Mouse (Mus musculus) heart, adult 2 months (tissue): Measurements from ENCODE around the gene Tox4. TPM values are rescaled to one million over a fixed set of nuclear protein-coding genes. Genes with fewer than 3 reads are reported as not detected.

Experiments
- DNase-seq, 2 experiments: peaks; one replicate each; pipeline ENCODE4 v3.0.0; 2021
- H3K27ac ChIP-seq: fragments of 200-600 bp; 2 replicates; pipeline ENCODE4 v1.8.1; 2022
- H3K27me3 ChIP-seq: fragments of 200-500 bp; 2 replicates; pipeline ENCODE4 v1.6.1; 2012; ENCODE audit warnings: mild to moderate bottlenecking, low read length, inconsistent platforms, mixed read lengths; ENCODE audit not compliant: control insufficient read depth, insufficient read depth
- H3K36me3 ChIP-seq: fragments of 200-500 bp; 2 replicates; pipeline ENCODE4 v1.6.1; 2012; ENCODE audit warnings: low read length, inconsistent platforms; ENCODE audit not compliant: control insufficient read depth, insufficient read depth
- H3K4me1 ChIP-seq: fragments of 200-500 bp; 2 replicates; pipeline ENCODE4 v1.6.1; 2011; ENCODE audit warnings: low read length; ENCODE audit not compliant: control insufficient read depth, insufficient read depth
- H3K4me3 ChIP-seq: fragments of 200-600 bp; 2 replicates; pipeline ENCODE4 v1.8.1; 2022
- H3K79me2 ChIP-seq: fragments of 200-500 bp; replicated peaks from 2 replicates; pipeline ENCODE4 v1.6.1; 2012; ENCODE audit warnings: mild to moderate bottlenecking, inconsistent platforms, low read length, moderate library complexity, mixed read lengths; ENCODE audit not compliant: control insufficient read depth, insufficient read depth
- H3K9ac ChIP-seq: fragments of 200-500 bp; 2 replicates; pipeline ENCODE4 v1.6.1; 2012; ENCODE audit warnings: low read depth, mild to moderate bottlenecking, control low read depth, inconsistent platforms, low read length, mixed read lengths
- CTCF ChIP-seq: fragments of 200-600 bp; IDR thresholded peaks from 2 replicates; pipeline ENCODE4 v1.8.1; 2022; ENCODE audit warnings: antibody characterized with exemption, mild to moderate bottlenecking, moderate library complexity
- EP300 ChIP-seq: fragments of 200-500 bp; IDR thresholded peaks from 2 replicates; pipeline ENCODE4 v1.6.1; 2011; ENCODE audit warnings: low read depth, low read length, control low read depth; ENCODE audit not compliant: insufficient read depth
- POLR2A ChIP-seq: fragments of 200-500 bp; IDR thresholded peaks from 2 replicates; pipeline ENCODE4 v1.6.1; 2011; ENCODE audit warnings: mild to moderate bottlenecking, low read depth, low read length, control low read depth; ENCODE audit not compliant: insufficient read depth
- WGBS: fragments of 180-500 bp; shearing (Covaris S2); methylation state at CpG from one replicate; pipeline ENCODE4 v1.1.7; 2018; 5-methylcytosine and 5-hydroxymethylcytosine counted together
- intact Hi-C: fragments of 180-260 bp; cut with DNase I; formaldehyde crosslinking; loops from one replicate; pipeline ENCODE4 v1.15.1; 2025
- long read RNA-seq: library from polyadenylated mRNA; stranded (forward); transcript quantifications from one replicate; pipeline ENCODE4 v2.0.0, GENCODE M21; 2021
- polyA plus RNA-seq: library from polyadenylated mRNA; depleted of rRNA; stranded (reverse); fragments of >200 nt; gene quantifications from 2 replicates; pipeline ENCODE4 v1.2.3, GENCODE M21; 2012; rRNA removed
- total RNA-seq, 2 experiments: library from RNA; stranded (reverse); gene quantifications; 2 replicates each; pipeline ENCODE4 v1.2.3; 2021

Gene Tox4
- total RNA-seq (10 to 100 TPM; 32.8 to 37.5 TPM), polyA plus RNA-seq (23.3 and 41.1 TPM in 2 replicates)
- long read RNA-seq, partial matches to known transcripts = 34 of 38 reads
- long read RNA-seq, other reads (novel, unspliced or antisense) = 4 of 38 reads

DNA sequence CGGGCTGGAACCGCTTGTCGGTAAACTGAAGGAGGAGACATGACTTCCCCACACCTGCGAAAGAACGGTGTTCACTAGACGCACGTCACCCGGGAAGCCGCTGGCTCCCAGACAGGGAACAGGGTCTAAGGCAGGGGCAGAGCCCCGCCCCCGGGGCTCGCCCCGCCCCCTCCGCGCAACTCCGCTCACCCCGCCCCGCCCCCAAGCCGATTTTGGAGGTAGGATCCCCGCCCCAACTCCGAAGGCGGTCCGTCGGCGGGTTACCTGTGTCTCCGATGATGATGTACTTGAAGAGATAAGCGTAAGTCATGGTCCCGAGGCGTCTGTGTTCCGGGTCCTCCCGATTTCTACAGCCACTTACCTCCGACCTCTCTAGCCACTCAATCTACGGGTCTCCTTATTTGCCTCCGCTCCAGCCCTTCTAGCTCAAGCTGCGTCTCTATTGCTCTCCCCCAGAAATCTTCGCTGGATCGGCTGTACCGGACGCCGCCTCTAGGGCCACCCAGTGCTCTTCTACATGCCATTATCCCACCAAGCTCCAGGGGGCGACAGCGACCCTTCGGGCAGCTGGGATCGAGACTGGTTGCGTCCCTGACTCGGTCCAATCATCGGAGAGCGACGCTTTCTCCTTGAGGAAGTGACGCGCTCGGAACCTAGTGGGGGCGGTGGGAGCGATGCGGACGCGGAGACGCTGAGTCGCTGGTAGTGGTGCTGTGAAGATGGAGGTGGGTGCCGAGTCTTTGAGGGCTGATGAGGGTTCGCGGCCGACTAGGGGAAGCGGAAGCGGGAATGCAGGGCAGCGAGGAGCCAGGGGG lies at the start of gene Tox4, which contains the start of gene Rab2b:
Gene Tox4, plus strand, starts transcription at position 215 of the 815 bp plus-strand sequence.
Gene Rab2b, minus strand, starts transcription at position 614 of the 815 bp plus-strand sequence.
- Histone ChIP-seq H3K79me2 (peaks cover 4% of the 10 kb centered on the region), H3K36me3 (peaks cover 5% of the 10 kb centered on the region; the same call in 1 of the 2 replicates), H3K27me3 (no peaks in the 10 kb centered on the region), H3K27ac (peak within 1 kb of the TSS; percentile 75), H3K9ac (peak within 1 kb of the TSS; percentile 73), H3K4me1 (no peaks in the 10 kb centered on the region; the same call in 1 of the 2 replicates), H3K4me3 (peak within 1 kb of the TSS; percentile 85)
- DNase-seq = peak; percentile 99
- under 1% methylated on average over 66 of the region's 66 CpGs for WGBS
- TF ChIP-seq EP300 (no peak), CTCF (peak; percentile 88), POLR2A (peak; percentile 93)
- intact Hi-C loops = loop anchor here (1.0 to 10.0 kb wide), 3 partner anchors 21 to 264 kb away; partner anchors contain the start of genes Mettl3 and Tmem253

DNA sequence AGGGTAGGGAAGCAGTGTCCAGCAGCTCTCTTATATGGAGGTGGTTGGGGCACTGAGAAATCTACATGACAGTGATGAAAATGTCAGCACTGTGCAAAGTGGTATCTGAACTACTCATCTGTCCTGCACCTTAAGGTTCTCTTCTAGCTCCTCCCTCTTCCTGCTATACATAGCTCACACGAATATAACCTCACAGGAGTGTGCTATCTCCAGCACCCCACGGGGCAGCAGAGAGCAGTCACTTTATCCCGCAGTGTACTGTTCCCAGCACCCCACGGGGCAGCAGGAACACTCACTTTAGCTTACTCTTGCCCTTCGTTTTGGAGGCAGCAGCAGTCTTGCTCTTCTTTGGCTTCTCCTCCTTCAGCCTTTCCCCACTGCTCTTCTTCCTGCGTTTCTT lies 46.7 kb upstream of the Tox4 start:
- no peak overlapping the region for H3K27ac ChIP-seq

DNA sequence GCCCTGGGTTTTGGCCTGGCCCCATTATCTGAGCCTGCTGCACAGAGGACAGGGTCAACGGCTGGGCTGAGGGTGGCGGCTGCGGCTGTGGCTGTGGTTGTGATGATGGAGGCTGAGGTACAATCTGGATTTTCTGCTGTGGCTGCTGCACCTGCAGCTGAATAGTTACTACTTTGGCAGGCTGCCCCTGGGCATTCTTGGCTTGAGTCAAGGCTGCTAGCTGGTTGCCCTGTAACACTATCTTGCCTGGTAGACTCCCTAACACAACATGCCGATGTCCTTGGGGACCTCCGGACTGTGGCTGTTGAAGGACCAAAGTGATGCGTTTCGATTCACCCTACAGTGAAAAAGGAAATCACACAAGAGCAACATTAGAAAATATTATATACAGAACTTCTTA lies 43.8 kb upstream of the Tox4 start:
- H3K27me3 ChIP-seq = no peaks in the 10 kb centered on the region
- peak; percentile 42 to 51 for DNase-seq
- 63% methylated on average over 7 of the region's 7 CpGs for WGBS
- no peak for TF ChIP-seq POLR2A
- no peak for TF ChIP-seq EP300
- TF ChIP-seq CTCF = no peak
- no peak overlapping the region for H3K27ac ChIP-seq
- peaks cover 6% of the 10 kb centered on the region for H3K36me3 ChIP-seq
- H3K79me2 ChIP-seq = no peaks in the 10 kb centered on the region; the same call in 1 of the 2 replicates
- intact Hi-C loops = no loop called here
- H3K9ac ChIP-seq = no peak overlapping the region
- no peak overlapping the region for H3K4me3 ChIP-seq
- no peaks in the 10 kb centered on the region for H3K4me1 ChIP-seq

More for the DNA sequence above, 46.7 kb upstream of the Tox4 start:
- TF ChIP-seq POLR2A (no peak), CTCF (no peak), EP300 (no peak)
- Histone ChIP-seq H3K79me2 (no peaks in the 10 kb centered on the region; the same call in 1 of the 2 replicates), H3K9ac (no peak overlapping the region), H3K27me3 (no peaks in the 10 kb centered on the region), H3K36me3 (peaks cover 6% of the 10 kb centered on the region), H3K4me3 (no peak overlapping the region), H3K4me1 (no peaks in the 10 kb centered on the region)
- intact Hi-C loops = no loop called here
- 75% methylated on average over 6 of the region's 6 CpGs for WGBS
- no peak for DNase-seq

DNA sequence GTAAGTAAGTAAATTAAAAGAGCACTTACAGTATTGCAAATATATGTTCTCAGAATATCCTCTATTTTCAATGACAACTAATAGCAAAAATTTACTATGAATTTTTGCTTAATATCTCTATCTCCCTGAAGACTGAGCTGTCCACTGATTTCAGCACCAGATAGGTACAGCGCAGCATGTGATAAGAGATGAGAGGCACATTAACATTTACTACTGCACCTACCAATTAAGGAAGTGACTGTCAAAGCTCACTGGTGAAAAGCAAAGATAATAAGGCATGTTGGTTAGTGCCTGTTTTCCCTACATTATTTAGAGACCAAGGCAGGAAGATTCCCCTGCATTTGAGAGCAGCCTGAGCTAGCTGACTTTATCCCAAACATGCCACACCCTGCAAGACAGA lies 42.7 kb upstream of the Tox4 start:
- Histone ChIP-seq H3K4me1 (no peaks in the 10 kb centered on the region), H3K79me2 (no peaks in the 10 kb centered on the region; the same call in 1 of the 2 replicates), H3K9ac (no peak overlapping the region), H3K36me3 (peaks cover 6% of the 10 kb centered on the region), H3K4me3 (no peak overlapping the region), H3K27ac (no peak overlapping the region), H3K27me3 (no peaks in the 10 kb centered on the region)
- TF ChIP-seq CTCF (no peak), EP300 (no peak), POLR2A (no peak)
- 86% methylated on average over 1 of the region's 1 CpGs for WGBS
- intact Hi-C loops = no loop called here
- DNase-seq = no peak

- peaks cover 4% of the 10 kb centered on the region for H3K36me3 ChIP-seq
- H3K79me2 ChIP-seq = peaks cover 5% of the 10 kb centered on the region
- intact Hi-C loops = loop anchor here (1.0 to 5.0 kb wide), 4 partner anchors 13 to 63 kb away; partner anchors contain the start of genes Chd8, Mettl3 and Supt16
- H3K9ac ChIP-seq = peak overlapping the region; percentile 64
- H3K4me1 ChIP-seq = peaks cover 1% of the 10 kb centered on the region
- H3K27ac ChIP-seq = peak overlapping the region; percentile 66
- no peaks in the 10 kb centered on the region for H3K27me3 ChIP-seq
- TF ChIP-seq POLR2A (peak; percentile 68), CTCF (no peak), EP300 (peak; percentile 64; the same call in 1 of the 2 replicates)
- H3K4me3 ChIP-seq = peak overlapping the region; percentile 59
- DNase-seq = peak; percentile 98 to 100
- under 1% methylated on average over 32 of the region's 32 CpGs for WGBS
Observed at GRCm38 (mm10) chr14:52244041-52244689, 34.8 kb upstream of the Tox4 start.
